Mouse (Mus musculus) E14TG2a.4 (cell line): Measurements from ENCODE around the gene Cxcl10.

ENCODE experiments used
- CTCF ChIP-seq: conservative IDR thresholded peaks from 2 replicates; pipeline ENCODE4 v1.5.1; 2014; ENCODE audit warnings: low read length
- NANOG ChIP-seq: IDR thresholded peaks from 2 replicates; pipeline ENCODE4 v1.6.1; 2014; ENCODE audit warnings: borderline replicate concordance, low read length, mixed read lengths
- POU5F1 ChIP-seq: IDR thresholded peaks from 2 replicates; pipeline ENCODE4 v1.6.1; 2014; ENCODE audit warnings: low read length, borderline replicate concordance

GRCm38 (mm10) chr5:92375368-92375767 is 26.7 kb upstream of the Cxcl10 start:
- TF ChIP-seq CTCF: no peak
- no peak for TF ChIP-seq NANOG
- no peak for TF ChIP-seq POU5F1
